Mouse (Mus musculus) hindbrain, embryonic 15.5 days (tissue): ENCODE measurements at regions not wholly inside any gene's neighbourhood (a gene's known extent, or its start where the extent isn't known, plus 50 kb on each side); places are given as distances from the start of the nearest gene placed in this dataset.

ENCODE experiments used
- ATAC-seq: fragments of 200-750 bp; cut with Nextera tagmentation; 2 replicates; pipeline ENCODE4 v1.8.0; 2017; ENCODE audit warnings: low read depth, moderate number of reproducible peaks, moderate TSS enrichment; ENCODE audit not compliant: low FRiP score
- H3K27ac ChIP-seq: fragments of 300-500 bp; sonication (generic); replicated peaks from 2 replicates; pipeline ENCODE4 v1.5.1; 2015; ENCODE audit warnings: mild to moderate bottlenecking, inconsistent platforms
- H3K27me3 ChIP-seq: fragments of 300-500 bp; sonication (generic); 2 replicates; pipeline ENCODE4 v1.6.1; 2015; ENCODE audit warnings: control low read depth, inconsistent platforms
- H3K36me3 ChIP-seq: fragments of 300-500 bp; sonication (generic); 2 replicates; pipeline ENCODE4 v1.6.1; 2015; ENCODE audit warnings: control low read depth, inconsistent platforms
- H3K4me1 ChIP-seq: fragments of 300-500 bp; sonication (generic); replicated peaks from 2 replicates; pipeline ENCODE4 v1.6.1; 2015; ENCODE audit warnings: control low read depth, inconsistent platforms
- H3K4me2 ChIP-seq: fragments of 300-500 bp; sonication (generic); 2 replicates; pipeline ENCODE4 v1.6.1; 2015; ENCODE audit warnings: moderate library complexity, mild to moderate bottlenecking, inconsistent platforms
- H3K4me3 ChIP-seq: fragments of 300-500 bp; sonication (generic); 2 replicates; pipeline ENCODE4 v1.5.1; 2015; ENCODE audit warnings: mild to moderate bottlenecking, inconsistent platforms
- H3K9ac ChIP-seq: fragments of 300-500 bp; sonication (generic); 2 replicates; pipeline ENCODE4 v1.6.1; 2015; ENCODE audit warnings: inconsistent platforms
- H3K9me3 ChIP-seq: fragments of 300-500 bp; sonication (generic); 2 replicates; pipeline ENCODE4 v1.6.1; 2016; ENCODE audit warnings: control low read depth, inconsistent platforms
- WGBS: fragments of 180-500 bp; shearing (Covaris S2); methylation state at CpG from one replicate; pipeline ENCODE4 v1.1.7; 2015; 5-methylcytosine and 5-hydroxymethylcytosine counted together

GRCm38 (mm10) chr8:89210684-89211083 lies 166.7 kb upstream of the Sall1 start:
- Histone ChIP-seq H3K4me2 (no peak overlapping the region), H3K36me3 (no peaks in the 10 kb centered on the region), H3K4me3 (no peak overlapping the region), H3K4me1 (no peaks in the 10 kb centered on the region), H3K9ac (no peak overlapping the region), H3K27me3 (no peaks in the 10 kb centered on the region), H3K9me3 (no peaks in the 10 kb centered on the region), H3K27ac (no peak overlapping the region)
- no peak for ATAC-seq
- WGBS, result 61% methylated on average over 1 of the region's 1 CpGs

GRCm38 (mm10) chr8:89207891-89208290 lies 163.9 kb upstream of the Sall1 start:
- Histone ChIP-seq H3K9me3 (no peaks in the 10 kb centered on the region), H3K9ac (no peak overlapping the region), H3K27me3 (no peaks in the 10 kb centered on the region), H3K4me2 (no peak overlapping the region), H3K4me3 (no peak overlapping the region), H3K4me1 (no peaks in the 10 kb centered on the region), H3K36me3 (no peaks in the 10 kb centered on the region), H3K27ac (no peak overlapping the region)
- ATAC-seq, result no peak
- 81% methylated on average over 2 of the region's 2 CpGs for WGBS

GRCm38 (mm10) chr8:89202484-89203096 lies 158.6 kb upstream of the Sall1 start:
- H3K9me3 ChIP-seq, result no peaks in the 10 kb centered on the region
- no peaks in the 10 kb centered on the region for H3K27me3 ChIP-seq
- no peaks in the 10 kb centered on the region for H3K36me3 ChIP-seq
- ATAC-seq, result no peak; the same call in 1 of the 2 replicates
- H3K27ac ChIP-seq, result no peak overlapping the region
- no peaks in the 10 kb centered on the region for H3K4me1 ChIP-seq
- no peak overlapping the region for H3K4me3 ChIP-seq
- H3K9ac ChIP-seq, result no peak overlapping the region
- WGBS, result 38% methylated on average over 5 of the region's 5 CpGs
- H3K4me2 ChIP-seq, result no peak overlapping the region

- no peak overlapping the region for H3K9ac ChIP-seq
- ATAC-seq, result no peak
- no peaks in the 10 kb centered on the region for H3K9me3 ChIP-seq
- H3K4me1 ChIP-seq, result no peaks in the 10 kb centered on the region
- no peaks in the 10 kb centered on the region for H3K27me3 ChIP-seq
- H3K4me2 ChIP-seq, result no peak overlapping the region
- no peak overlapping the region for H3K27ac ChIP-seq
- 69% methylated on average over 2 of the region's 2 CpGs for WGBS
- no peaks in the 10 kb centered on the region for H3K36me3 ChIP-seq
- no peak overlapping the region for H3K4me3 ChIP-seq
Observed at GRCm38 (mm10) chr8:89200301-89200700, 156.3 kb upstream of the Sall1 start.

- no peak overlapping the region for H3K4me3 ChIP-seq
- H3K27me3 ChIP-seq, result no peaks in the 10 kb centered on the region
- no peak overlapping the region for H3K4me2 ChIP-seq
- no peak overlapping the region for H3K9ac ChIP-seq
- H3K9me3 ChIP-seq, result no peaks in the 10 kb centered on the region
- no peaks in the 10 kb centered on the region for H3K36me3 ChIP-seq
- ATAC-seq, result no peak
- no peak overlapping the region for H3K27ac ChIP-seq
- 46% methylated on average over 17 of the region's 17 CpGs for WGBS
- peaks cover 5% of the 10 kb centered on the region; the same call in 1 of the 2 replicates for H3K4me1 ChIP-seq
Observed at GRCm38 (mm10) chr8:89185314-89185713, 141.4 kb upstream of the Sall1 start.

DNA sequence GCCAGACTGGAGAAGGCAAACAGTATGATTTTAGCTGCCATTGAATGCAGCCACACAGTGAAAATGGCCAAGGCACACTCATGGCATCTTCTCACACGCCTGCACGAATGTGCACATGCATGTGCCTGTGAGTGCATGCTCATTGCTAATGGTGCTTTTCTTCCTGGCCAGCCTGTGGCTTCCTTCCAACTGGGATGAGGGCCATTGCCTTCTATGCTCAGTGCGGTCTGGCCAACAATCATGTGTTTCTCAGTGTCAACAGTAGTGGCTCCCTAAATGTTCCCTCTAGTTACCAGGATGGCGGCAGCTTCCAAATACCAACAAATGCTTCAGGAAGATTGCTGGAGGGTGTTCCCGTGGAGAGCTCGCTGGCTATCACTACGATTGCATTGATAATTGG lies 131.7 kb upstream of the Sall1 start:
- Histone ChIP-seq H3K36me3 (no peaks in the 10 kb centered on the region), H3K4me1 (no peaks in the 10 kb centered on the region), H3K27me3 (no peaks in the 10 kb centered on the region), H3K27ac (no peak overlapping the region), H3K9ac (no peak overlapping the region), H3K4me3 (no peak overlapping the region), H3K9me3 (no peaks in the 10 kb centered on the region), H3K4me2 (no peak overlapping the region)
- WGBS, result 78% methylated on average over 7 of the region's 7 CpGs
- ATAC-seq, result no peak

DNA sequence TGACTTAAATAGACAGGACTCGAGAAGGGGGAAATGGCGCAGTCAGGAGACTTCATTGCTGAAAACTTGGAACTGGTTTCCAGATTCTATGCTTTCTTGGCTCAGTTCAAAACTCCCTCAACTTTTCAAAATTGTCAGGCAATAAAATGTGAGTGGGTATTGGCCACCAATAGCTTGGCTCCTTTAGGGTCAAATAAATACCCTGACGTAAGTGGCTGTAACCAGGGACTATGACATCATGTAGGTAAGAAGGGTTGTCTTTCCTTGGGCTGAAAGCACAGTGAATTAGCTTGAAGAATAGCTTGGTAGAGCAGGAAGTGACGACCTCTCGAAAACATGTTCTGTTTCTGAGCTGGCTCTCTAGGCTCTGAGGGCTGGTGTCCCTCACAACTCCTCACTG lies 127.6 kb upstream of the Sall1 start:
- 93% methylated on average over 5 of the region's 5 CpGs for WGBS
- no peak for ATAC-seq
- H3K27me3 ChIP-seq, result no peaks in the 10 kb centered on the region
- H3K9ac ChIP-seq, result no peak overlapping the region
- 0 out of 2 replicates have a peak, but pooled peaks cover 4% of the 10 kb centered on the region for H3K4me1 ChIP-seq
- no peaks in the 10 kb centered on the region for H3K9me3 ChIP-seq
- no peak overlapping the region for H3K27ac ChIP-seq
- no peak overlapping the region for H3K4me3 ChIP-seq
- H3K36me3 ChIP-seq, result no peaks in the 10 kb centered on the region
- no peak overlapping the region for H3K4me2 ChIP-seq

DNA sequence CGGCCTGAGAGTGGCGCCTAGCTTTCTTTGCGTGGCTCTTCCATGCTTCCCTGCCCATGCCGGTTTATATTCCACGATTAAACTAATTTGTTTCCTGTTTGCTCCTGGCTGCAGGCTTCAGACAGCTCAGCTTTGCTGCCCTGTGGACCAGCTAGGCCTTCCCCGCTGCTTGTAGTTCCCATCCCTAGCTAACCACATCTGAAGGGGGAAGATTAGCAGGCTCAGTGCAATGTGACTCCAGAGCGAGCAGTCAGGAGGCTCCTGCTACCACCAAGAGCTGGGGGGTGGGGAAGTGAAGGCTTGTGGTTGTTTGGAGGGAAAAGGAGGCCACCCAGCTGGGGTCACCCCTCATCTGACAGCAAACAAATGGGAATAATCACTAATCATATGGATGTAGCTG lies 125.5 kb upstream of the Sall1 start:
- no peaks in the 10 kb centered on the region for H3K9me3 ChIP-seq
- ATAC-seq, result no peak
- no peaks in the 10 kb centered on the region for H3K36me3 ChIP-seq
- 0 out of 2 replicates have a peak, but pooled peaks cover 4% of the 10 kb centered on the region for H3K4me1 ChIP-seq
- no peaks in the 10 kb centered on the region for H3K27me3 ChIP-seq
- no peak overlapping the region for H3K9ac ChIP-seq
- H3K4me2 ChIP-seq, result no peak overlapping the region
- H3K27ac ChIP-seq, result no peak overlapping the region
- WGBS, result 48% methylated on average over 7 of the region's 7 CpGs
- H3K4me3 ChIP-seq, result no peak overlapping the region

DNA sequence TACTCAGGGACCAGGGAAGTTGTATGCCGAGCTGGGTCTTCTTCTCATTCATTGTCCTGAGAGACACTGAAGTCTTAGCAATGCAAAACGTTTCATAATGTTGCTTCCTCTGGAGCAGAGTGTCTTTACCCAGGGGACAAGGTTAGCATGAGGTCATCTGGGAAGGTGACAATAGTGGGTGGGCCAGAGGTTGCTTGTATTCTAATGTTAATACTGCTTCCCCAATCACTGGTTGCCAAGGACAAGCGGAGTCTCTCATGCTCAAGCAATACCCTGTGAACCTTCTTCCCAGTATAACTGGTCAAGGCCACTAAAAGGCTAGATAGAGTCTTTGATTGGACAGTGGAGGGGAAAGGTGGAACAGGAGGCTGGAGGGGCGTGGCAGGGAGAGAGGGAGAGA lies 123.1 kb upstream of the Sall1 start:
- H3K36me3 ChIP-seq, result no peaks in the 10 kb centered on the region
- WGBS, result 62% methylated on average over 4 of the region's 4 CpGs
- no peaks in the 10 kb centered on the region for H3K27me3 ChIP-seq
- no peak overlapping the region for H3K4me3 ChIP-seq
- H3K9ac ChIP-seq, result no peak overlapping the region
- no peak overlapping the region for H3K4me2 ChIP-seq
- no peaks in the 10 kb centered on the region for H3K9me3 ChIP-seq
- ATAC-seq, result no peak
- no peak overlapping the region for H3K27ac ChIP-seq
- 0 out of 2 replicates have a peak, but pooled peaks cover 4% of the 10 kb centered on the region for H3K4me1 ChIP-seq

DNA sequence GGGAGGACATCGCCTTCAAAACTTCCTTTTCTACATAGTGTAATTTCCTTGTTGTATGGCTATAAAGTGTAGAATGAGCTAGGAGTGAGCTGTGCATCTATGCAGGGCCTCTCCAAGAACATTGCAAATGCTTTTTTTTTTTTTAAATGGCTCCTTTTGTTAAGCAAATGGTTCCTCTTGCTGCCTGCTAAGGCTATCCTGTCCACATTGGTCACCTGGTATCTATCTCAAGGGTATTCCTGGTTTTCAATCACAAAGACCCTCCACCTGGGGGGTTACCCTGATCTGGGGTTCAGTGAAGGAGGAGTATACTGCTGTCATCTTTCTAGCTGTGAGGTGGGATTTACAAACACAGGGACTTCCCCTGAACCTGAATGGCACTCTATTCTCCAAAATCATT lies 112.9 kb upstream of the Sall1 start:
- Histone ChIP-seq H3K9me3 (no peaks in the 10 kb centered on the region), H3K36me3 (no peaks in the 10 kb centered on the region), H3K27ac (no peak overlapping the region), H3K4me3 (no peak overlapping the region), H3K4me1 (peaks cover 11% of the 10 kb centered on the region; the same call in 1 of the 2 replicates), H3K4me2 (no peak overlapping the region), H3K27me3 (no peaks in the 10 kb centered on the region), H3K9ac (no peak overlapping the region)
- ATAC-seq, result no peak
- WGBS, result 100% methylated on average over 1 of the region's 1 CpGs

GRCm38 (mm10) chr8:89153605-89154004 lies 109.6 kb upstream of the Sall1 start:
- Histone ChIP-seq H3K27me3 (no peaks in the 10 kb centered on the region), H3K4me2 (no peak overlapping the region), H3K36me3 (no peaks in the 10 kb centered on the region), H3K4me1 (peaks cover 11% of the 10 kb centered on the region; the same call in 1 of the 2 replicates), H3K27ac (no peak overlapping the region), H3K9ac (no peak overlapping the region), H3K4me3 (no peak overlapping the region), H3K9me3 (no peaks in the 10 kb centered on the region)
- 71% methylated on average over 3 of the region's 3 CpGs for WGBS
- ATAC-seq, result no peak

DNA sequence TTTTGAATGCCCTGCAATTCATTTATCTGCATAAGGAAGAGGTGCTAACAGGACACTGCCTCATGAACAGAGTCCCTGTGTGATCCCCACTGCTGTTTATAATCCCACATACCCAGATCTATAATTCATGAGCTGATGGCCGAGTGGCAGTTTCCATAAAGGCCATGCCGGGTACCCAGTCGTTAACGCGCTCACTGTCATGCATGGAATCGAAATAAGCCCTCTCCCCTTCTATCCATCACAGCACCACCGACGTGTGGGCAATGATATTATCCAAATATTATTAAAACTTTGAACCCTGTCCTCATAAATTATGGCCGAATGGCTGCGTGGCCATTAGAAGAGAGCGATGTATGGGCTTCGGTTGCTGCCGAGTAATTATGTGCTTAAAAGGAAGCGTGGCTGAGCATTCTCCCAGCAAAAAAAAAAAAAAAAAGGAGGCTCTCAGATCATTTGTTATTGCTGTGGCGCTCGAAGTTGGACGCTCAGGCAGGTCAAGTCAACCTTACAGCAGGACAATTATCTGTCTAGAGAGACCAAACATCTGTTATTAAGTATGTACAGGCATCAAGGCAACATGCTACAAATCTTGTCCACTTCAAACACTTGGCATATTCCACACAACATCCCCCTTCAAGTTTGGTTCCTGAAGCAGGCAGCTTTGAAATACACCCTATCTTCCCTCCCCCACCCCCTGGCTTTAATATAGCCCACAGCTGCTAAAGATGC lies 109.1 kb upstream of the Sall1 start:
- no peak for ATAC-seq
- Histone ChIP-seq H3K9ac (no peak overlapping the region), H3K27me3 (no peaks in the 10 kb centered on the region), H3K36me3 (no peaks in the 10 kb centered on the region), H3K4me1 (peaks cover 11% of the 10 kb centered on the region; the same call in 1 of the 2 replicates), H3K27ac (no peak overlapping the region), H3K4me3 (no peak overlapping the region), H3K4me2 (no peak overlapping the region; the same call in 1 of the 2 replicates), H3K9me3 (no peaks in the 10 kb centered on the region)
- 25% methylated on average over 17 of the region's 17 CpGs for WGBS
